Mouse (Mus musculus): ENCODE measurements around the gene Slc6a19. TPM values are rescaled to one million over a fixed set of nuclear protein-coding genes. Genes with fewer than 3 reads are reported as not detected.

The Slc6a19 gene
- polyA plus RNA-seq, 2 experiments, result 1.0 to 1.2 TPM

DNA sequence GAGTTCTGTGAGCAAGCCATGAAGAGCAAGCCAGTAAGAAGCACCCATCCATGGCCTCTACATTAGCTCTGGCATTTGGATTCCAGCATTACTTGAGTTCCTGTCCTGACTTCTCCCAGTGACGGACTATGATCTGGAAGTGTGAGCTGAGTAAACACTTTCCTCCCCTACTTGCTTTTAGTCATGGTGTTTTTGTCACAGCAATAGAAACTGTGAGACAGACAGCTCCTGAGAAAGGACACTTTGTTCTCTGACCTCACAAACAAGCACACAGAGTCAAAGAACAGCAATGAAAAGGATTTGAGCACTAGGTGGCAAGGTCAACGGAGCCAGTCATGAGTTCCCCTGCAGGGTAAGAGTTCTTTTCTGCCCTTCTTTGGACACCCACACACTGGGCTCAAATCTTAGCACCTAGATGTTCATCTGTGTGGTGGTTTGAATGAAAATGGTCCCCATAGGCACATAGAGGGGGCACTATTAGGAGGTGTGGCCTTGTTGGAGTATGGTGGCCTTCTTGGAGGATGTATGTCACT is 44.4 kb downstream of the Slc6a19 start:
- TF ChIP-seq EP300 (IDR thresholded peaks at IDR 0.05; ENCODE audit: low read depth), result no peak
- TF ChIP-seq CTCF (IDR thresholded peaks at IDR 0.05; ENCODE audit: low read depth), result no peak
- H3K27ac ChIP-seq, result no peak overlapping the region
- H3K9ac ChIP-seq (replicated peaks), result no peak overlapping the region
- no peak overlapping the region for H3K4me3 ChIP-seq (ENCODE audit: insufficient read depth in 1 of 2, low read depth in 2 of 2, low read length in 2 of 2)
- H3K36me3 ChIP-seq (replicated peaks; ENCODE audit: control insufficient read depth, insufficient read depth, low read depth), result no peaks in the 10 kb centered on the region
- DNase-seq (ENCODE audit: low read depth in 3 of 3, low spot score in 3 of 3) (no peak), ATAC-seq (ENCODE audit: insufficient read depth) (no peak)
- WGBS (ENCODE audit: insufficient replicate concordance), result 56% methylated on average over 2 of the region's 2 CpGs
- H3K4me2 ChIP-seq (ENCODE audit: low read depth), result no peak overlapping the region
- H3K4me1 ChIP-seq (replicated peaks; ENCODE audit: control insufficient read depth in 2 of 2, insufficient read depth in 2 of 2, low read length in 1 of 2), result no peaks in the 10 kb centered on the region
- H3K27me3 ChIP-seq (ENCODE audit: control insufficient read depth, insufficient read depth, low read length), result no peaks in the 10 kb centered on the region
- H3K9me3 ChIP-seq (ENCODE audit: control insufficient read depth, low read length), result no peaks in the 10 kb centered on the region

DNA sequence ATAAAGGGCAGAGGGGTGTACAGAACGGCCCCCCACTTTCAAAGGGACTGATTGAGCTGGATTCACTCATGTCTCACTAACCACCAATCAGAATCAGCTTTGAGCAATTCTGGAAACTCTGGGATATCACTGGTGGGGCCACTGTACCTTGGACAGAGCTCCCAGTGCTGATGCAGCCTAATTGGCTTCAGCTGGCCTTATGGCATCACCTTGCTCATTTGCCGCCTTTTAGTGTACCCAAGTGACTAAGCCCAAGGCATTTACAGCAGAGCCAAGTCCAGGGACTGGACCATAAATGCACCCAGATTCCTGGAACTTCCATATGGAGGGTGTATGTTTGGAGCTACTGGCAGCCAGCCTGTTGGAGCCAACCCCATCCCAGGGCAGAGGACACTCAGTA is 45.7 kb downstream of the Slc6a19 start:
- Histone ChIP-seq H3K4me3 (ENCODE audit: insufficient read depth in 1 of 2, low read depth in 2 of 2, low read length in 2 of 2) (no peak overlapping the region), H3K9ac (replicated peaks) (no peak overlapping the region), H3K27ac (no peak overlapping the region), H3K9me3 (ENCODE audit: control insufficient read depth, low read length) (no peaks in the 10 kb centered on the region), H3K27me3 (ENCODE audit: control insufficient read depth, insufficient read depth, low read length) (no peaks in the 10 kb centered on the region), H3K4me2 (ENCODE audit: low read depth) (no peak overlapping the region), H3K36me3 (replicated peaks; ENCODE audit: control insufficient read depth, insufficient read depth, low read depth) (no peaks in the 10 kb centered on the region), H3K4me1 (replicated peaks; ENCODE audit: control insufficient read depth in 2 of 2, insufficient read depth in 2 of 2, low read length in 1 of 2) (no peaks in the 10 kb centered on the region)
- no peak for TF ChIP-seq EP300 (IDR thresholded peaks at IDR 0.05; ENCODE audit: low read depth)
- no peak for TF ChIP-seq CTCF (IDR thresholded peaks at IDR 0.05; ENCODE audit: low read depth)
- DNase-seq (ENCODE audit: low read depth in 3 of 3, low spot score in 3 of 3) (no peak), ATAC-seq (ENCODE audit: insufficient read depth) (no peak)
- 36% methylated on average over 2 of the region's 2 CpGs for WGBS (ENCODE audit: insufficient replicate concordance)

DNA sequence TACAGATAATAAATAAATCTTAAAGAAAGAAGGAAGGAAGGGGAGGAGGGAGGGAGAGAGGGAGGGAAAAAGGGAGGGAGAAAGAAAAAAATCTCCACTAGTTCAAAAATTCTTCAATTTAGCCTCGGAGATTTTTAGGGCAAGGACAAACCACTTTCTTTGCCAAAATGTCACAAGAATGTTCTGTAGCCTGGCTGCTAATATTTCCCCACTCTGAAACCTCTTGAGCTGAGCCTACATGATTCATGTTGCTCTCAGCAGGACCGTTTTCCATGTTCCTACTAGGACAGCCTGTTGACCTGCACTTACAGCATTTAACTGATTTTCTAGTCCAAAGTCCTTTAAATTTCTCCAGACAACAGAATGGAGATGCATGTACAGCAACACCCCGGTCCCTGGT is 49.7 kb downstream of the Slc6a19 start:
- H3K4me1 ChIP-seq (replicated peaks; ENCODE audit: control insufficient read depth in 2 of 2, insufficient read depth in 2 of 2, low read length in 1 of 2), result no peaks in the 10 kb centered on the region
- no peak overlapping the region for H3K4me3 ChIP-seq (ENCODE audit: insufficient read depth in 1 of 2, low read depth in 2 of 2, low read length in 2 of 2)
- WGBS (ENCODE audit: insufficient replicate concordance), result 41% methylated on average over 3 of the region's 3 CpGs
- no peaks in the 10 kb centered on the region for H3K9me3 ChIP-seq (ENCODE audit: control insufficient read depth, low read length)
- no peaks in the 10 kb centered on the region for H3K27me3 ChIP-seq (ENCODE audit: control insufficient read depth, insufficient read depth, low read length)
- H3K9ac ChIP-seq (replicated peaks), result no peak overlapping the region
- no peak for DNase-seq (ENCODE audit: low read depth in 3 of 3, low spot score in 3 of 3)
- TF ChIP-seq EP300 (IDR thresholded peaks at IDR 0.05; ENCODE audit: low read depth) (no peak), CTCF (IDR thresholded peaks at IDR 0.05; ENCODE audit: low read depth) (no peak)
- no peak overlapping the region for H3K4me2 ChIP-seq (ENCODE audit: low read depth)
- H3K27ac ChIP-seq, result no peak overlapping the region
- H3K36me3 ChIP-seq (replicated peaks; ENCODE audit: control insufficient read depth, insufficient read depth, low read depth), result no peaks in the 10 kb centered on the region
- no peak for ATAC-seq (ENCODE audit: insufficient read depth)

DNA sequence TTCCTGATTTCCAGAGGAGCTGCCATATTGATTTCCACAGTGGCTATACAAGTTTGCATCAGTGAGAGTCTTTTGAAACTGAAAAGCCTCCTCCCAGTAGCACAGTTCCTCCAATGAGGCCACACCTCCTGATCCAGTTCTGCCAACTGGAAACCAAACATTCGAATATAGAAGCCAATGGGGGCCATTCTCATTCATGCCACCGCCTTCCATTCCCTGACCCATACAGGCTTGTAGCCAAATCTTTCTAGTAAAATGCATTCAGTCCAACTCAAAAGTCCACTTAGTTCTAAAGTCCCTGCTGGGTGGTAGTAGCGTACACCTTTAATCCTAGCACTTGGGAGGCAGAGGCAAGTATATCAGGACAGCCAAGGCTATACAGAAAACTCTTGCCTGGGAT is 51.4 kb downstream of the Slc6a19 start:
- H3K36me3 ChIP-seq (replicated peaks; ENCODE audit: control insufficient read depth, insufficient read depth, low read depth), result no peaks in the 10 kb centered on the region
- no peaks in the 10 kb centered on the region for H3K9me3 ChIP-seq (ENCODE audit: control insufficient read depth, low read length)
- 53% methylated on average over 3 of the region's 3 CpGs for WGBS (ENCODE audit: insufficient replicate concordance)
- ATAC-seq (ENCODE audit: insufficient read depth) (no peak), DNase-seq (ENCODE audit: low read depth in 3 of 3, low spot score in 3 of 3) (no peak)
- no peaks in the 10 kb centered on the region for H3K4me1 ChIP-seq (replicated peaks; ENCODE audit: control insufficient read depth in 2 of 2, insufficient read depth in 2 of 2, low read length in 1 of 2)
- TF ChIP-seq EP300 (IDR thresholded peaks at IDR 0.05; ENCODE audit: low read depth) (no peak), CTCF (IDR thresholded peaks at IDR 0.05; ENCODE audit: low read depth) (no peak)
- H3K4me3 ChIP-seq (ENCODE audit: insufficient read depth in 1 of 2, low read depth in 2 of 2, low read length in 2 of 2), result no peak overlapping the region
- H3K27me3 ChIP-seq (ENCODE audit: control insufficient read depth, insufficient read depth, low read length), result no peaks in the 10 kb centered on the region
- no peak overlapping the region for H3K27ac ChIP-seq
- no peak overlapping the region for H3K9ac ChIP-seq (replicated peaks)
- H3K4me2 ChIP-seq (ENCODE audit: low read depth), result no peak overlapping the region

DNA sequence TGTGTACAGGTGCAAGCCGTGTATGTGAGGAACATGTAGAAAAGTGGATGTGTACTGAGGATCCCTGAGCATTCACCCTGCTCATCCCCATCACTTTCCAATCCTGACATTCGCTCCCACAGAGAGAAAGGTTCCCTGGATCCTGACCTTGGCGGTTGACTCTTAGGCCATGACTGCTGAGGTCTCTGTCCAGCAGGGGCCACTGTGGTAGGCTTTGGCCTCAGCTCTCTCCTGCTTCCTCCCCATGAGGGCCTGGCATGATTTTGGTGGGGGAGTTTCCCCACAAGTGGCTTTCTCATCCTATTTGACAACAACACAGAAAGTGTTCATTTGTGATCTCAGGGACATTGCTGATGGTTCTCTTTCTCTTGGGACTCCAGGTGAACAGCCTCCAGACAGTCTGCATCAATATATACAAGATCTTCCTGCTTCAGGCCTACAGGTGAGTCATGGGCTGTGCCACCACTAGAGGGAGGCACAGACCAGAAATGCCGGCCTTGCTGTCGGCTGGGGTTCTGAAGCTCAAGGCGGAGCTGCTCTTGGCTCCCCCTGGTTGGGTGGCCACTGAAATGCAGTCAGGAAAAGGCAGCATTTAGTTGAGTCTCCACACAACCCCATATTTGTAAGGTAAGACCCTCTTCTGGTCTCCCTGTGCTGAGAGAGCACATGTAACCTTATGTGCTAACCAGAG is 58.1 kb downstream of the Slc6a19 start:
- ATAC-seq (ENCODE audit: insufficient read depth) (0 out of 2 replicates have a peak, but pooled peaks have one; percentile 41), DNase-seq (ENCODE audit: low read depth in 3 of 3, low spot score in 3 of 3) (peak in 1 of 3 experiments; percentile 13)
- Histone ChIP-seq H3K4me3 (ENCODE audit: insufficient read depth in 1 of 2, low read depth in 2 of 2, low read length in 2 of 2) (no peak overlapping the region), H3K36me3 (replicated peaks; ENCODE audit: control insufficient read depth, insufficient read depth, low read depth) (no peaks in the 10 kb centered on the region), H3K4me1 (replicated peaks; ENCODE audit: control insufficient read depth in 2 of 2, insufficient read depth in 2 of 2, low read length in 1 of 2) (no peaks in the 10 kb centered on the region), H3K9ac (replicated peaks) (no peak overlapping the region), H3K4me2 (ENCODE audit: low read depth) (no peak overlapping the region), H3K9me3 (ENCODE audit: control insufficient read depth, low read length) (no peaks in the 10 kb centered on the region), H3K27ac (no peak overlapping the region), H3K27me3 (ENCODE audit: control insufficient read depth, insufficient read depth, low read length) (no peaks in the 10 kb centered on the region)
- WGBS (ENCODE audit: insufficient replicate concordance), result 32% methylated on average over 6 of the region's 6 CpGs
- TF ChIP-seq CTCF (IDR thresholded peaks at IDR 0.05; ENCODE audit: low read depth) (peak; percentile 87), EP300 (IDR thresholded peaks at IDR 0.05; ENCODE audit: low read depth) (no peak)

Data from liver, embryonic 14.5 days (tissue).